ENCODE assay signal across 21 mouse cellular contexts in the genomic region with DNA sequence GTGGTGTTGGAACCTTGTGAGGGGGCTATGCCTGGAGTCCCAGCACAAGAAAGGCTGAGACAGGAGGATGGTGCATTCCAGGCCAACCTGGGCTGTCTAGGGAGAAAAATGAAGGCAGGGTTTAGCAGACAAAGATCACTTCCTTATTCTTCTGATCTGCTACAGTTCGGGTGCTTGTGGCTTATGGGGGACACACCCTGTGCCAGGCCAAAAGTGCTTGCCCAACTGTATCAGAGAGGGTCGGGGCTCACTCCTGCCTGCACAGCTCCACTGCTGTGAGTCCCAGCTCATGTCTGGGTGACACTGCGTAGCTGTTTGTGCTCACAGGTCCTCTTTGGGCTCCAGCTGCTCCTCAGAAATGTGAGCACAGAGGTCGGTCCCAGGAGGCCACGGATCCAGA.
DNase-seq lines count a peak whose midpoint lies in the region; ATAC-seq lines count a peak whose summit lies in the region.
"Had no signal": no experiment of that assay in that cellular context is flagged by ENCODE, and none has a peak within 500 bp of the region (broad histone marks: within the 10 kb centered on the region; RNA-seq: fewer than 3 reads in every experiment).

No protein-coding gene starts in this region.

- ATAC-seq in hindbrain, embryonic 14.5 days (ENCODE audit: low FRiP score) = no peak
- no peak for ATAC-seq in limb, embryonic 12.5 days (ENCODE audit: insufficient number of reproducible peaks, insufficient read depth, low FRiP score, low TSS enrichment, low read depth)
- no peak for ATAC-seq in heart, embryonic 12.5 days (ENCODE audit: insufficient number of reproducible peaks, low FRiP score)
- ATAC-seq: forebrain, embryonic 16.5 days; hindbrain, embryonic 16.5 days; inflammation-experienced regulatory T-cells, adult 6 months; intestine, postnatal 0 days had no signal

- peak overlapping the region; percentile 50 for H3K27ac ChIP-seq in hindbrain, embryonic 10.5 days
- no peak overlapping the region for H3K27ac ChIP-seq in hindbrain, embryonic 14.5 days
- H3K27ac ChIP-seq in embryonic facial prominence, embryonic 10.5 days (replicated peaks) = peak overlapping the region; percentile 3; the same call in 1 of the 2 replicates
- 0 out of 2 replicates have a peak overlapping the region, but pooled peaks have one; percentile 8 for H3K27ac ChIP-seq in limb, embryonic 12.5 days
- H3K27ac ChIP-seq in heart, embryonic 12.5 days (ENCODE audit: poor library complexity, severe bottlenecking) = no peak overlapping the region
- H3K27ac ChIP-seq: embryonic facial prominence, embryonic 12.5 days; forebrain, embryonic 12.5 days; heart, embryonic 10.5 days; heart, embryonic 15.5 days had no signal

- no peak overlapping the region for H3K9ac ChIP-seq in hindbrain, embryonic 14.5 days
- no peak overlapping the region for H3K9ac ChIP-seq in limb, embryonic 12.5 days (replicated peaks)
- no peak overlapping the region for H3K9ac ChIP-seq in heart, embryonic 12.5 days
- H3K9ac ChIP-seq: embryonic facial prominence, embryonic 12.5 days; forebrain, embryonic 12.5 days; heart, embryonic 15.5 days had no signal

- H3K27me3 ChIP-seq in hindbrain, embryonic 10.5 days (ENCODE audit: insufficient read depth, poor library complexity, severe bottlenecking) = peaks cover 42% of the 10 kb centered on the region
- no peaks in the 10 kb centered on the region for H3K27me3 ChIP-seq in hindbrain, embryonic 14.5 days (ENCODE audit: control insufficient read depth, insufficient read depth, low read length)
- H3K27me3 ChIP-seq in embryonic facial prominence, embryonic 10.5 days (replicated peaks; ENCODE audit: low read depth, poor library complexity, severe bottlenecking) = peaks cover 31% of the 10 kb centered on the region
- peaks cover 42% of the 10 kb centered on the region for H3K27me3 ChIP-seq in limb, embryonic 12.5 days
- H3K27me3 ChIP-seq in heart, embryonic 12.5 days (replicated peaks) = peaks cover 44% of the 10 kb centered on the region
- H3K27me3 ChIP-seq: embryonic facial prominence, embryonic 12.5 days had no signal

- peaks cover 13% of the 10 kb centered on the region for H3K9me3 ChIP-seq in hindbrain, embryonic 10.5 days
- H3K9me3 ChIP-seq in hindbrain, embryonic 14.5 days (ENCODE audit: control insufficient read depth, low read length) = no peaks in the 10 kb centered on the region
- H3K9me3 ChIP-seq in embryonic facial prominence, embryonic 10.5 days = peaks cover 8% of the 10 kb centered on the region
- H3K9me3 ChIP-seq in limb, embryonic 12.5 days = peaks cover 13% of the 10 kb centered on the region
- peaks cover 15% of the 10 kb centered on the region; the same call in 1 of the 2 replicates for H3K9me3 ChIP-seq in heart, embryonic 12.5 days (replicated peaks)
- H3K9me3 ChIP-seq: heart, embryonic 15.5 days had no signal

- H3K4me1 ChIP-seq in hindbrain, embryonic 10.5 days (replicated peaks) = peaks cover 75% of the 10 kb centered on the region
- peaks cover 20% of the 10 kb centered on the region; the same call in 1 of the 2 replicates for H3K4me1 ChIP-seq in hindbrain, embryonic 14.5 days (replicated peaks; ENCODE audit: control insufficient read depth, insufficient read depth, low read length)
- peaks cover 67% of the 10 kb centered on the region for H3K4me1 ChIP-seq in embryonic facial prominence, embryonic 10.5 days
- peaks cover 28% of the 10 kb centered on the region for H3K4me1 ChIP-seq in limb, embryonic 12.5 days (replicated peaks)
- peaks cover 21% of the 10 kb centered on the region for H3K4me1 ChIP-seq in heart, embryonic 12.5 days (replicated peaks)

- H3K4me3 ChIP-seq in hindbrain, embryonic 10.5 days = no peak overlapping the region
- H3K4me3 ChIP-seq in hindbrain, embryonic 14.5 days (replicated peaks; ENCODE audit: low read length) = no peak overlapping the region
- no peak overlapping the region for H3K4me3 ChIP-seq in embryonic facial prominence, embryonic 10.5 days
- no peak overlapping the region for H3K4me3 ChIP-seq in limb, embryonic 12.5 days (replicated peaks)
- no peak overlapping the region for H3K4me3 ChIP-seq in heart, embryonic 12.5 days
- H3K4me3 ChIP-seq: embryonic facial prominence, embryonic 12.5 days; forebrain, embryonic 12.5 days; heart, embryonic 10.5 days; heart, embryonic 15.5 days had no signal

- WGBS in hindbrain, embryonic 10.5 days = 86% methylated on average over 5 of the region's 5 CpGs
- whole genome bisulfite sequencing in hindbrain, embryonic 14.5 days = 73% methylated on average over 5 of the region's 5 CpGs
- WGBS in embryonic facial prominence, embryonic 10.5 days = 83% methylated on average over 5 of the region's 5 CpGs
- WGBS in limb, embryonic 12.5 days = 81% methylated on average over 5 of the region's 5 CpGs
- WGBS in heart, embryonic 12.5 days = 77% methylated on average over 5 of the region's 5 CpGs

- 0 out of 2 replicates have a peak, but pooled peaks cover 3% of the 10 kb centered on the region for H3K36me3 ChIP-seq in hindbrain, embryonic 10.5 days
- H3K36me3 ChIP-seq in hindbrain, embryonic 14.5 days (replicated peaks; ENCODE audit: control insufficient read depth, insufficient read depth) = no peaks in the 10 kb centered on the region
- 0 out of 2 replicates have a peak, but pooled peaks cover 4% of the 10 kb centered on the region for H3K36me3 ChIP-seq in embryonic facial prominence, embryonic 10.5 days (replicated peaks)
- no peaks in the 10 kb centered on the region for H3K36me3 ChIP-seq in limb, embryonic 12.5 days
- H3K36me3 ChIP-seq in heart, embryonic 12.5 days = no peaks in the 10 kb centered on the region
- H3K36me3 ChIP-seq: embryonic facial prominence, embryonic 12.5 days; forebrain, embryonic 12.5 days; heart, embryonic 10.5 days; heart, embryonic 15.5 days had no signal

- DNase-seq in hindbrain, embryonic 10.5 days (ENCODE audit: low spot score) = no peak
- DNase-seq in hindbrain, embryonic 14.5 days (ENCODE audit: low spot score) = no peak
- no peak for DNase-seq in embryonic facial prominence, embryonic 10.5 days (ENCODE audit: low spot score)
- no peak for DNase-seq in T-cell, adult 2 months (ENCODE audit: low spot score)
- DNase-seq: adrenal gland, postnatal 14 days; cerebellum, adult 18-20 months; cerebellum, postnatal 10 days; embryo, embryonic 11 days; gastrocnemius, postnatal 25 days; heart, adult 18-20 months; heart, postnatal 14 days had no signal

- H3K4me2 ChIP-seq in hindbrain, embryonic 14.5 days (replicated peaks) = no peak overlapping the region
- no peak overlapping the region for H3K4me2 ChIP-seq in limb, embryonic 12.5 days
- no peak overlapping the region for H3K4me2 ChIP-seq in heart, embryonic 12.5 days
- H3K4me2 ChIP-seq: embryonic facial prominence, embryonic 12.5 days; forebrain, embryonic 12.5 days; heart, embryonic 15.5 days had no signal

Comparison
In these comparisons a context has a peak if more than half of its experiments do, and no peak if none do; other contexts are left out.
1. H3K27ac ChIP-seq: peak in hindbrain, embryonic 10.5 days (single experiment), embryonic facial prominence, embryonic 10.5 days (single experiment) and limb, embryonic 12.5 days (single experiment); none in hindbrain, embryonic 14.5 days (single experiment) and heart, embryonic 12.5 days (single experiment).